Mouse (Mus musculus) left cerebral cortex, postnatal 14 days (tissue): Measurements from ENCODE around the gene Emx1. TPM values are rescaled to one million over a fixed set of nuclear protein-coding genes. Genes with fewer than 3 reads are reported as not detected.

ENCODE experiments used
- DNase-seq, 2 experiments: peaks; one replicate each; pipeline ENCODE4 v3.0.0; 2021 to 2022; ENCODE audit warnings: low spot score in 2 of 2, mixed read lengths in 1 of 2
- intact Hi-C: fragments of 180-260 bp; cut with DNase I; formaldehyde crosslinking; loops from one replicate; pipeline ENCODE4 v1.15.1; 2025
- total RNA-seq, 2 experiments: library from RNA; stranded (reverse); gene quantifications; 2 replicates each; pipeline ENCODE4 v1.2.3; 2021

The Emx1 gene
- total RNA-seq, 2 experiments from 2014 or later = 39.9 to 41.6 TPM

DNA sequence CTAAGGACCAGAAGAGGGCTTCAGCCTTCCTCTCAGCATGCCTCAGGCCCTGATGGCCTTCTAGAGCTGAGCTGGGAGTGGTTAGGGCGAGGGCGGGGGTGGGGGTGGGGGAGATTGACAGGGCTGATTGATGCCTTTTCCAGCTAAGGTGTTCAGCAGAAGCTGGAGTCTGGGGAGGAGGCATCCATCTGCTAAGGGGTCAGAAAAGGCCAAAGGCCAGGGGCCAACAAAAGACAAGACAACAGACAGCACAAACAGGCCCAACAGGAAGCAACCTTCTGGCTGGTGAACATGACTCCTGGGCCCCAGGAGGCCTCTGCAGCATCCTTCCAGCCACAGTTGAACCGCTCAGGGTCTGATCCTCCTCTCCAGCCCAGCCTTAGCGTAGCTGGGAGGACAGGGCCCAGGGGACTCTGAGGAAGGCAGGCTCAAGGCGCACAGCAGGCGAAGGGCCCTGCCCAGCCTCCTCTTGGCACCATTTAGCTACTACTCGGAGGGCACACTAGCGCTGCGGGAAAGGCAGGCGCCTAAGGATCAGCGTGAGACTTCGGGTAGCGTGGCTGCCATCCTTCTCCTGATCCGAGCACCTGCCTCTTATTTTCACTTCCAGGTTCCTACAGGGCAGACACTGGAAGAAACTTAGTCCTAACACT, 36.4 kb downstream of the Emx1 start:
- no peak for DNase-seq
- intact Hi-C loops = no loop called here

DNA sequence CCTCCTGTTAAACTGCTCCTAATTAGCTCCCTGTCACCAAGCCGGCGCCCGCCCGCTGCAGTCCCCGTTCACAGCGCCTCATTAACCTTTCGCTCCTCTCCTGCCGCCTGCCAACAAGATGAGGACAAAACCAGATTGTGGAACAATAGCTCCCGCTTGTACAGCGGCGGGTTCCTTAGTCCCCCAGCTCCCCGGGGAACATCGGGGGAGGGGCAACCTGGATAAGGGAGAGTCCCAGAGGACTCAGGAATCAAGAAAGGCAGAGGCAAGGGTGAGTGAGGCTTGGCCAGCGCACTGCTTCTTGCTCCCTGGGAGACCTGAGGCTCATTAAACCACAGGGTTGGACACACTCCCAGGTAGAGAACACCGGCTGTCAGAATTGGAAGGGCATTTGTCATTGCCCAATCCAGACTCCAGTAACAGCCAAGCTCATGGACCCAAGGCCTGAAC, 37.2 kb downstream of the Emx1 start:
- no peak for DNase-seq
- intact Hi-C loops = no loop called here

GRCm38 (mm10) chr6:85226570-85226969, 39.3 kb downstream of the Emx1 start:
- no peak for DNase-seq

DNA sequence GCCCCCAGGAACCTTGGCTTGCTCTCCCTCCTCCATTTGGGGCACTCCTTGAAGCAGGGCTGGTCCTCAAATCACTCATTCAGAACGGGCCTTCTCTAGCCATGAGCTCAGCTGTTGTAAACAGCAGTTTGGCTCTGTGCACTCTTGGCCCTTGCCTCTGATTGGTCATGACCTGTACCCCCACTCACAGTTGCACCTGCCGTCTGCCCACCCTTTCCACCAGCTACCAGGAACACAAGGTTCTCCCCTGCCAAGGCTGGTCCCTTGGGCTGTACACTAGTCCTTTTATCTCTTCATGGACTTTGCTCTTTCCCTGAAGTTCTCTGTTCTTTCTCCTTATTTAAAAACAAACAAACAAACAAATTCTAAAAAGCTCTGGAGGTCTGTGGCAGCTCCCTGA, 40.3 kb downstream of the Emx1 start:
- intact Hi-C loops = no loop called here
- no peak for DNase-seq

More at GRCm38 (mm10) chr6:85226570-85226969, 39.3 kb downstream of the Emx1 start:
- intact Hi-C loops = no loop called here

DNA sequence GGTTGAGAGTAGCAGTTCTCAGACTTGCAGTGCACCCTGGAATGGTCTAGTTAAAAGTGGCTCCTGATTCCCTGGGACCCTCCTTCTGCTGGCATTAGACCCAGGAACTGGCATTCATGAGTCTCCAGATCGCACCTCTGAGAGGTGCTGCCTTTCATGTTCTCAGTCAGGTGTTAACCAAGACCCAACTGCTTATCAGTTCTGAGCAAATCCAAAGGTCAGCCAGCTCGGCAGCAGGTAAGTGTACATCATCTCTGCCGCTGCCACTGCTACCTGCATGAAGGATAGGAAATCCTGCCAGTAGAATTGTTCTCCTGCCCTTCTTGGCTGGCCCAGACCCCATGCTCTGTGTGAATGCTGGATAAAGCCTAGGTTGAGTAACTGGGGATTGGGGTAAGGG, 43.5 kb downstream of the Emx1 start:
- no peak for DNase-seq
- intact Hi-C loops = no loop called here

- intact Hi-C loops = no loop called here
- DNase-seq = peak; percentile 52 to 75
Measured at GRCm38 (mm10) chr6:85231469-85231868, 44.2 kb downstream of the Emx1 start.

GRCm38 (mm10) chr6:85232045-85232444, 44.8 kb downstream of the Emx1 start:
- intact Hi-C loops = no loop called here

GRCm38 (mm10) chr6:85232836-85233623, 45.8 kb downstream of the Emx1 start:
- intact Hi-C loops = no loop called here

More at GRCm38 (mm10) chr6:85232045-85232444, 44.8 kb downstream of the Emx1 start:
- no peak for DNase-seq

DNA sequence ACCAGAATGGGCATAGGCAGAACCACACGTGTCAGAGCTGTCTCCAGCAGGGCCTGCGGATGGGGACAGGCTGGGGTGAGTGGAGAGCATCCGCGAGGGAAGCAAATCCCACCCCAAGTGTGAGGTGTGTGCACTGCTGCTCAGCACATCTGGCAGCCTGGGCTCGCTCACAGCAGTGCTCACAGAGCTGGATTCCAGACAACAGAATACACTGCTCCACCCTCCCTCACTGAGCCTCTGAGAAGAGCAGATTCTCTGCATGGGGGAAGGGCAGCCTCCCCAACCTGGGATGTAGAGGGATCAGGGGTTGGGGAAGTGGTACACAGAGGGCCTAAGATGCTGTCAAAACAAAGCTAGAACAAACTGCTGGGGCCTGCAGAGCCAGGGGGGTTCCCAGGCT, 47.6 kb downstream of the Emx1 start:
- DNase-seq = no peak
- intact Hi-C loops = loop anchor here (5.0 kb wide), 2 partner anchors 72 to 98 kb away; partner anchors contain the start of gene Sfxn5

More at GRCm38 (mm10) chr6:85232836-85233623, 45.8 kb downstream of the Emx1 start:
- DNase-seq = no peak

GRCm38 (mm10) chr6:85237001-85237400, 49.8 kb downstream of the Emx1 start:
- intact Hi-C loops = loop anchor here (5.0 kb wide), 2 partner anchors 75 to 95 kb away; partner anchors contain the start of gene Sfxn5
- DNase-seq = peak; percentile 63 to 65

DNA sequence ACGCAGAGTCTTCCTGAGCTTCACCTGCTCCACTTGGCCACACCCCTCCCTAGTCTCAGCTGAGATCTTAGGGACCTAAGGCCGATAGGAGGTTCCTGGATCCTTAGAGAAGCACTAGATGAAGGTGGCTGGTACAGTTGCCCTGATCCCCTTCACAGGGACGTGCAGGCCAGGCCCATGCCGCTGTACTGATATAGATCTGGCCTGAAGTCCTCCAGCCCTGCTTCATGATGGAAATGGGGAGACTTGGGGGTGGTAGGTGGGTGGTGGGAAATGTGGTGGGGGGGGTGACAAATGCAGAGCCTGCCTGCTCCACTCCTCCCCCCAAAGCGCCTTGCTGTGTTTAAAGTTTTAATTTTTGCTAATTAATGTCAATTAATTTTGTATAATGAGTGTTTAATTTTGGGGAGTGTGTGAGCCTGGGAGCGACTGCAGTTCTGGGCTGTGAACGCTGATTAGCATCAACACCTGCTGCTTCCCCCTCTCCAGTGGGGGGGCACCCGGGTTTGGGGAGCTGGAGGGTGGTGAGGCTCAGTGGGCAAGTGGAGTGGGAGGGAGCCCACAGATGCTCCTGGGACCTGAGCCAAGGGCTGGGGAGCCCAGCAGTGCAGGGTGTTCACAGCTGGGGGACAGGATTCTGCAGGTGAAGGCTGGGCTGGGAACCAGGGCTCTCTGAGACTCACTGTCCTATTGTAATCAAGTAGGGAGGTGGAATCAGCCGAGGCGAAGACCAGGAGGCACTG, 50.5 kb downstream of the Emx1 start:
- DNase-seq = peak; percentile 41 to 42
- intact Hi-C loops = loop anchor here (5.0 kb wide), 2 partner anchors 75 to 95 kb away; partner anchors contain the start of gene Sfxn5

DNA sequence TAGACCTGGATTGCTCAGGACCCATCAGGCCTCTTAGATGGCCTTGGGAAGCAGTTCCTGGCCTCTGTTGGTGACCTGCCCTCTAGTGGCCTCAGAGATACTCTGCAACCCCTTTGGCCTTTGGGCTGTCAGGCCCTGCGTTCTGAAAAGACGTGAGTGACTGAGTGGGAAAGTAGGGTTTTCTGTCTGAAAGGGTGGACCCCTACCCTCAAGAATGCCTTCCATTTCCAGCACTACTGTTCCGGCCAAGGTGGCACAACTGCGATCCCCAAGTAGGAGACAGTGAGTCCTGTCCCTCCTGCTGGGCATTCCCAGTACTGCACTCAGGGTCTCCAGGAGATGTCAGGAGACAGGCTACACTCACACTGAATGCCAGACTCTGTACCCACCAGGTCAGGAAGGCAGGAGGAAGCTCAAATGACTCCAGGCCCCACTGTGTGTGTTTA, 51.8 kb downstream of the Emx1 start:
- DNase-seq = peak; percentile 57 to 60
- intact Hi-C loops = loop anchor here (5.0 kb wide), 2 partner anchors 77 to 93 kb away; partner anchors contain the start of gene Sfxn5

DNA sequence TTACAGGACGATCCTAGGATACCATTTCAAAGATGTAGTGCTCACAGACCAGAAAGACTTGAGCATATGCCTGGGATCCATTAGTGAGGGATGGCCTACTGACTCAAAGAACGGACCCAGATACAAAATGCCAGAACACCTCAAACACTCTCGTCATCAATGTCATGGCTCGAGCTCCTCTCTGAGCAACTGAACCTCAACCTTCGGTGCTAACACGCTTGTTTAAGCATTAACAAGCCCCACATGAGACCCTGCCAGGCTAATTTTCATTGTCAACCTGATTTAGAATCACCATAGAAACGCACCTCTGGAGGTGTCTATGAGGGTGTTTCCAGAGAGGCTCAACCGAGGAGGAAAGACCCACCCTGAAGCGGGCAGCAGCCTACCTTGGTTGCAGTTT, 62.6 kb downstream of the Emx1 start:
- intact Hi-C loops = no loop called here
- no peak for DNase-seq

- intact Hi-C loops = no loop called here
Measured at GRCm38 (mm10) chr6:85250811-85251241, 63.6 kb downstream of the Emx1 start.

DNA sequence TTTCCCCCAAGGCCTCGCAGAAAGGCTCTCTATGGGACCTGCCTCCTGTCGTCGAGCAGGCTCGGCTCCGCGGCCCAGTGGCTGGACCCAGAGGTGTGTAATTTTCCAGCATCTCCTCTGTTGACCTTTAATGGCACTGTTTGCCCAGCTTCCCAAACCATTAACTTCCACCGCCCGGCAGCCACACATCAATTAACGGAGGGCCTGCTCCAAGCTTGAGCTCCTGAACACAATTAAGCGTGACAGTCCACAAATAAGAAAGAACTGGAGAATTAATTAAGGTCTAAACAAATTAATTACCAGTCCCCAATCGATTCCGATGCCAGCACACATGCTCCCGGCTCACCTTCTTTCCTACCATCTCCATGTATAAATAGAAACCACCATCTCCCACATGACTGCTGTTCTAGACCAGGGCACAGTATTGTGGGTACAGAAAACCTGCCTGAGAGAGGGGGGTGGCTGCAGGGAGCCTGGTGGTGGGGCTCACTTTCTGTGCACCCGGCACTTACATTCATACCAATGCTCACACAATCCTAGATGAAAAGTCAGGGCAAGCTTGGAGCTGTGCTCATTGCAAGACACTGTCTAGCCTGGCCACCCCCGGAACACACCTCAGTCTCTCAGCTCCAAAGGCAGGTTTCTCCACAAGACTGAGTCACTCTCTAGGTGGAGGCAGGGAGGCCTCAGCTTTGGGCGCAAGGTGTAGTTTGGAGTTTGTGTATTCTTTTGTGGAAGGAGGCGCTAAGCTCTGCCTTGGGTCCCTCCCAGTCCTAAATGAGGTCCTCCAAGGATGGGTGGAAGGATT, 65.2 kb downstream of the Emx1 start:
- no peak for DNase-seq
- intact Hi-C loops = no loop called here

More at GRCm38 (mm10) chr6:85250811-85251241, 63.6 kb downstream of the Emx1 start:
- no peak for DNase-seq

GRCm38 (mm10) chr6:85253275-85253674, 66.0 kb downstream of the Emx1 start:
- peak in 1 of 2 experiments; percentile 42 for DNase-seq
- intact Hi-C loops = no loop called here
